Mouse (Mus musculus) embryonic facial prominence, embryonic 11.5 days (tissue): ENCODE results near the gene Atxn10. TPM values are rescaled to one million over a fixed set of nuclear protein-coding genes. Genes with fewer than 3 reads are reported as not detected.

Experiments
- ATAC-seq: fragments of 200-750 bp; cut with Nextera tagmentation; replicated peaks from 2 replicates; pipeline ENCODE4 v1.8.0; 2017; ENCODE audit warnings: low read depth; ENCODE audit not compliant: insufficient number of reproducible peaks, low FRiP score, low TSS enrichment
- DNase-seq: peaks from one replicate; pipeline ENCODE4 v3.0.0-alpha.2; 2015; ENCODE audit warnings: low spot score
- H3K27ac ChIP-seq: fragments of 300-500 bp; sonication (generic); replicated peaks from 2 replicates; pipeline ENCODE4 v1.5.1; 2014; ENCODE audit warnings: mild to moderate bottlenecking, low read depth, low read length, control low read depth
- H3K27me3 ChIP-seq: fragments of 300-500 bp; sonication (generic); 2 replicates; pipeline ENCODE4 v1.6.1; 2014; ENCODE audit warnings: mild to moderate bottlenecking, low read length, moderate library complexity, mixed read lengths; ENCODE audit not compliant: control insufficient read depth, insufficient read depth
- H3K36me3 ChIP-seq: fragments of 300-500 bp; sonication (generic); replicated peaks from 2 replicates; pipeline ENCODE4 v1.6.1; 2014; ENCODE audit warnings: low read depth, mild to moderate bottlenecking, low read length, moderate library complexity, mixed read lengths; ENCODE audit not compliant: control insufficient read depth, insufficient read depth
- H3K4me1 ChIP-seq: fragments of 300-500 bp; sonication (generic); 2 replicates; pipeline ENCODE4 v1.6.1; 2014; ENCODE audit warnings: low read length, mixed read lengths; ENCODE audit not compliant: control insufficient read depth, insufficient read depth
- H3K4me2 ChIP-seq: fragments of 300-500 bp; sonication (generic); 2 replicates; pipeline ENCODE4 v1.6.1; 2014; ENCODE audit warnings: low read depth, mild to moderate bottlenecking, control low read depth, low read length, moderate library complexity
- H3K4me3 ChIP-seq: fragments of 300-500 bp; sonication (generic); 2 replicates; pipeline ENCODE4 v1.5.1; 2014; ENCODE audit warnings: low read depth, low read length, control low read depth
- H3K9ac ChIP-seq: fragments of 300-500 bp; sonication (generic); replicated peaks from 2 replicates; pipeline ENCODE4 v1.6.1; 2014; ENCODE audit warnings: mild to moderate bottlenecking, control low read depth, low read length
- H3K9me3 ChIP-seq: fragments of 300-500 bp; sonication (generic); replicated peaks from 2 replicates; pipeline ENCODE4 v1.6.1; 2016; ENCODE audit warnings: mild to moderate bottlenecking, low read length, inconsistent platforms, mixed read lengths; ENCODE audit not compliant: control insufficient read depth
- WGBS: fragments of 180-500 bp; shearing (Covaris S2); extraction: QIAGEN DNeasy Blood & Tissue Kit; methylation state at CpG from one replicate; pipeline ENCODE4 v1.1.7; 2014; 5-methylcytosine and 5-hydroxymethylcytosine counted together
- polyA plus RNA-seq: library from polyadenylated mRNA; unstranded; fragments of >200 nt; fragmentation: Nextera tagmentation; extraction: Ambion mirVana; gene quantifications from 2 replicates; pipeline ENCODE4 v1.2.1, GENCODE M21; 2014

Gene Atxn10
- polyA plus RNA-seq: 378 and 380 TPM in 2 replicates

GRCm38 (mm10) chr15:85335671-85336300, at the start of gene Atxn10:
Gene Atxn10 (plus strand): TSS chr15:85336245.
- WGBS: 9% methylated on average over 17 of the region's 19 CpGs
- DNase-seq: peak; percentile 92

GRCm38 (mm10) chr15:85294632-85295031, 41.4 kb upstream of the Atxn10 start:
- no peak overlapping the region for H3K9ac ChIP-seq
- H3K27me3 ChIP-seq: no peaks in the 10 kb centered on the region
- WGBS: 74% methylated on average over 3 of the region's 3 CpGs
- no peaks in the 10 kb centered on the region for H3K9me3 ChIP-seq
- DNase-seq (peak; percentile 14), ATAC-seq (no peak)
- no peak overlapping the region for H3K4me2 ChIP-seq
- H3K36me3 ChIP-seq: no peaks in the 10 kb centered on the region
- no peaks in the 10 kb centered on the region; the same call in 1 of the 2 replicates for H3K4me1 ChIP-seq
- no peak overlapping the region for H3K27ac ChIP-seq
- no peak overlapping the region for H3K4me3 ChIP-seq

More at GRCm38 (mm10) chr15:85335671-85336300, at the start of gene Atxn10:
- peak within 1 kb of the TSS; percentile 87 for H3K4me3 ChIP-seq
- peak within 1 kb of the TSS; percentile 87 for H3K9ac ChIP-seq
- no peaks in the 10 kb centered on the region for H3K27me3 ChIP-seq
- no peaks in the 10 kb centered on the region for H3K36me3 ChIP-seq
- peak within 1 kb of the TSS; percentile 94 for H3K27ac ChIP-seq
- peak; percentile 86 for ATAC-seq
- H3K4me2 ChIP-seq: peak within 1 kb of the TSS; percentile 64
- H3K9me3 ChIP-seq: no peaks in the 10 kb centered on the region
- no peaks in the 10 kb centered on the region for H3K4me1 ChIP-seq

GRCm38 (mm10) chr15:85295544-85295943, 40.5 kb upstream of the Atxn10 start:
- DNase-seq (peak; percentile 10), ATAC-seq (no peak; the same call in 1 of the 2 replicates)
- 0 out of 2 replicates have a peak overlapping the region, but pooled peaks have one; percentile 18 for H3K9ac ChIP-seq
- H3K27me3 ChIP-seq: no peaks in the 10 kb centered on the region
- H3K4me1 ChIP-seq: no peaks in the 10 kb centered on the region; the same call in 1 of the 2 replicates
- no peak overlapping the region for H3K4me3 ChIP-seq
- 43% methylated on average over 8 of the region's 8 CpGs for WGBS
- H3K4me2 ChIP-seq: no peak overlapping the region
- H3K36me3 ChIP-seq: no peaks in the 10 kb centered on the region
- H3K9me3 ChIP-seq: no peaks in the 10 kb centered on the region
- H3K27ac ChIP-seq: no peak overlapping the region

- WGBS: 41% methylated on average over 2 of the region's 2 CpGs
- H3K4me2 ChIP-seq: no peak overlapping the region
- DNase-seq (no peak), ATAC-seq (no peak)
- no peaks in the 10 kb centered on the region for H3K36me3 ChIP-seq
- no peaks in the 10 kb centered on the region for H3K27me3 ChIP-seq
- no peak overlapping the region for H3K4me3 ChIP-seq
- no peaks in the 10 kb centered on the region for H3K9me3 ChIP-seq
- H3K27ac ChIP-seq: no peak overlapping the region
- no peak overlapping the region for H3K9ac ChIP-seq
- H3K4me1 ChIP-seq: no peaks in the 10 kb centered on the region; the same call in 1 of the 2 replicates
These were observed 40.1 kb upstream of the Atxn10 start for GRCm38 (mm10) chr15:85295977-85296376.

GRCm38 (mm10) chr15:85296538-85296937, 39.5 kb upstream of the Atxn10 start:
- Histone ChIP-seq H3K9me3 (no peaks in the 10 kb centered on the region), H3K4me3 (no peak overlapping the region), H3K9ac (no peak overlapping the region), H3K27me3 (no peaks in the 10 kb centered on the region), H3K4me1 (no peaks in the 10 kb centered on the region; the same call in 1 of the 2 replicates), H3K36me3 (no peaks in the 10 kb centered on the region), H3K27ac (no peak overlapping the region), H3K4me2 (no peak overlapping the region)
- no peak for DNase-seq
- ATAC-seq: no peak
- 84% methylated on average over 3 of the region's 3 CpGs for WGBS

GRCm38 (mm10) chr15:85298167-85298781, 37.8 kb upstream of the Atxn10 start:
- 53% methylated on average over 17 of the region's 17 CpGs for WGBS

GRCm38 (mm10) chr15:85298946-85299345, 37.1 kb upstream of the Atxn10 start:
- no peaks in the 10 kb centered on the region for H3K36me3 ChIP-seq
- H3K27me3 ChIP-seq: no peaks in the 10 kb centered on the region
- H3K4me3 ChIP-seq: no peak overlapping the region
- H3K27ac ChIP-seq: no peak overlapping the region
- no peaks in the 10 kb centered on the region; the same call in 1 of the 2 replicates for H3K4me1 ChIP-seq
- no peak overlapping the region for H3K9ac ChIP-seq
- 88% methylated on average over 9 of the region's 9 CpGs for WGBS
- ATAC-seq (no peak), DNase-seq (no peak)
- no peak overlapping the region for H3K4me2 ChIP-seq
- no peaks in the 10 kb centered on the region for H3K9me3 ChIP-seq

More at GRCm38 (mm10) chr15:85298167-85298781, 37.8 kb upstream of the Atxn10 start:
- no peaks in the 10 kb centered on the region; the same call in 1 of the 2 replicates for H3K4me1 ChIP-seq
- no peak overlapping the region for H3K27ac ChIP-seq
- H3K9me3 ChIP-seq: no peaks in the 10 kb centered on the region
- ATAC-seq (no peak), DNase-seq (peak; percentile 11)
- no peaks in the 10 kb centered on the region for H3K27me3 ChIP-seq
- no peak overlapping the region for H3K9ac ChIP-seq
- H3K36me3 ChIP-seq: no peaks in the 10 kb centered on the region
- no peak overlapping the region for H3K4me2 ChIP-seq
- no peak overlapping the region for H3K4me3 ChIP-seq

- WGBS: 64% methylated on average over 4 of the region's 4 CpGs
- no peak overlapping the region for H3K4me2 ChIP-seq
- no peaks in the 10 kb centered on the region for H3K36me3 ChIP-seq
- H3K9ac ChIP-seq: no peak overlapping the region
- no peak overlapping the region for H3K27ac ChIP-seq
- H3K4me1 ChIP-seq: no peaks in the 10 kb centered on the region; the same call in 1 of the 2 replicates
- ATAC-seq: no peak
- no peaks in the 10 kb centered on the region for H3K9me3 ChIP-seq
- no peaks in the 10 kb centered on the region for H3K27me3 ChIP-seq
- no peak overlapping the region for H3K4me3 ChIP-seq
- no peak for DNase-seq
These were observed 32.8 kb upstream of the Atxn10 start for GRCm38 (mm10) chr15:85303241-85303640.
